Mouse (Mus musculus) CD8-positive naive resting alpha-beta T cell, adult 2 months (primary cell): ENCODE measurements around the gene Crx.

Experiments used
- DNase-seq, 2 experiments: peaks; one replicate each; pipeline ENCODE4 v3.0.0; 2022; ENCODE audit warnings: low read depth in 2 of 2, low spot score in 2 of 2

Crx gene

GRCm38 (mm10) chr7:15864104-15864503 is 15.7 kb downstream of the Crx start:
- DNase-seq = no peak

- no peak for DNase-seq
These were observed 20.1 kb downstream of the Crx start for GRCm38 (mm10) chr7:15859657-15860056.

- DNase-seq = no peak
These were observed 40.2 kb downstream of the Crx start, which contains the start of gene Obox6 for GRCm38 (mm10) chr7:15839578-15839977. Obox6 (minus strand) TSS chr7:15839678.
